Mouse (Mus musculus): Measurements from ENCODE around the gene Macrod1. TPM values are rescaled to one million over a fixed set of nuclear protein-coding genes. Genes with fewer than 3 reads are reported as not detected.

Gene Macrod1
- polyA plus RNA-seq, 1 experiment, result 22.2 TPM

GRCm38 (mm10) chr19:7108114-7108905 is 51.7 kb downstream of the Macrod1 start:
- no peak for TF ChIP-seq POLR2A (IDR thresholded peaks at IDR 0.05; ENCODE audit: extremely low read depth, insufficient read depth, low read length)
- TF ChIP-seq CTCF (IDR thresholded peaks at IDR 0.05; ENCODE audit: extremely low read depth, insufficient read depth, low read length), result peak; percentile 45
- H3K4me1 ChIP-seq (ENCODE audit: control insufficient read depth, insufficient read depth, low read length), result peaks cover 3% of the 10 kb centered on the region; the same call in 1 of the 2 replicates
- H3K4me3 ChIP-seq (ENCODE audit: insufficient read depth, low read length), result no peak overlapping the region
- H3K27ac ChIP-seq (ENCODE audit: insufficient read depth, low read length), result no peak overlapping the region

DNA sequence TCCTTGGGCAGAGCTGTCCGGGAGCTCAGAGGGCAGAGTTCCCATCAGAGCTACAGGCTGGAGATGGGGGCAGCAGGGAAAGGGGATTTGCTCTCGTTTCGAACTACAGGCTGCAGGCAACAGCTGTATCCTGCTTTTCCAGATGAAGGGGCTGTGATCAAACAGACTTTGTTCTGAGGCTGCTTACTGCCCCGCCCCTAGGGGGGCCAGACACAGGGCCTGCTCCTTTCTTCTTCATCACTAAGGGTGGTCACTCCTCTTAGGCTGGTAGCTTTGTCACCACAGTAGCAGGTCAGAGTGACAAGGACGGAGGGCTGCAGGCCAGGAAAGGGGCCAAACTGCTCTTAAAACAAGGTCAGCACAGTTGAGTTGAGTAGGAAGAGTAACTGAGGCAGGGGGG is 53.5 kb downstream of the Macrod1 start:
- no peak overlapping the region for H3K4me3 ChIP-seq (ENCODE audit: insufficient read depth, low read length)
- H3K27ac ChIP-seq (ENCODE audit: insufficient read depth, low read length), result no peak overlapping the region
- peaks cover 5% of the 10 kb centered on the region for H3K4me1 ChIP-seq (ENCODE audit: control insufficient read depth, insufficient read depth, low read length)
- TF ChIP-seq POLR2A (IDR thresholded peaks at IDR 0.05; ENCODE audit: extremely low read depth, insufficient read depth, low read length) (no peak), CTCF (IDR thresholded peaks at IDR 0.05; ENCODE audit: extremely low read depth, insufficient read depth, low read length) (no peak)

GRCm38 (mm10) chr19:7110875-7111274 is 54.3 kb downstream of the Macrod1 start:
- H3K27ac ChIP-seq (ENCODE audit: insufficient read depth, low read length), result no peak overlapping the region
- H3K4me3 ChIP-seq (ENCODE audit: insufficient read depth, low read length), result no peak overlapping the region
- H3K4me1 ChIP-seq (ENCODE audit: control insufficient read depth, insufficient read depth, low read length), result peaks cover 5% of the 10 kb centered on the region
- TF ChIP-seq CTCF (IDR thresholded peaks at IDR 0.05; ENCODE audit: extremely low read depth, insufficient read depth, low read length) (no peak), POLR2A (IDR thresholded peaks at IDR 0.05; ENCODE audit: extremely low read depth, insufficient read depth, low read length) (no peak)

DNA sequence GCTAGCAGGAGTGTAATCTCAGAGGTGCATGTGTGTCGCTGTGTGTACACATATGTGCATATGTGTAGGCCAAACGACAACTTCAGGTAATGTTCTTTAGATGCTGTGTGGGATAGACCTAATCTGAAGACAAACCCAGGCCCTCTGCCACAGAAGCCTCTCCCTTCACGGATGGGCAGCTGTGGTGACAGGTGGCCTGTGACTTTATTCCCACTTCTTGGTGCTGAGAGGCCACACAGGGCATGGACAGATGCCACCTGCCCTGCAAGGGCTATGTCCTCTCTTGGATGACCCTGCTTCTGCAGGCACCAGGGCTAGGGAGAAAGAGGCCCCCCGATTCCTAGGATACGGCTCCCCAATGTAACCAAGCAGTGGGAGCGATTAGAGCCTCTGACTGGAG is 54.7 kb downstream of the Macrod1 start:
- no peak overlapping the region for H3K4me3 ChIP-seq (ENCODE audit: insufficient read depth, low read length)
- no peak for TF ChIP-seq CTCF (IDR thresholded peaks at IDR 0.05; ENCODE audit: extremely low read depth, insufficient read depth, low read length)
- no peak for TF ChIP-seq POLR2A (IDR thresholded peaks at IDR 0.05; ENCODE audit: extremely low read depth, insufficient read depth, low read length)
- H3K4me1 ChIP-seq (ENCODE audit: control insufficient read depth, insufficient read depth, low read length), result peaks cover 5% of the 10 kb centered on the region
- H3K27ac ChIP-seq (ENCODE audit: insufficient read depth, low read length), result no peak overlapping the region

DNA sequence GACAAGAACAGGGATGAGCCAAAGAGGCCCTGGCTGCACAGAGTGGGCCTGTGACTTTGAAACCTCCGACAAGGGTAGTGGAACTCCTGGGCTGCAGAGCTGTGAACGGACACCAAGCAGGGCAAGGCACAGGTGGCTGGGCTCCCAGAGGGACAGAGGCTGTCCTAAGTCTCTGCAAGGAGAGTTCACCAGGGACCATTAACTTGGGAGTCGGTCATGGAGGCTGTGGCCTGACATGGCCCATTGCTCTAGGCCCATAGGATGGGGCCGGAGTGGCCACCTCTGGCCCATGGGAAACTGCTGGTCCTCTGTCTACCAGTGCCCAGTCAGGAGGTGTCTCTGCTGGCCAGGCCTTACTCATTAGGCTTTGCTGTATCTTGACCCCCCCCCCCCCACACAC is 55.1 kb downstream of the Macrod1 start:
- TF ChIP-seq CTCF (IDR thresholded peaks at IDR 0.05; ENCODE audit: extremely low read depth, insufficient read depth, low read length) (no peak), POLR2A (IDR thresholded peaks at IDR 0.05; ENCODE audit: extremely low read depth, insufficient read depth, low read length) (no peak)
- H3K27ac ChIP-seq (ENCODE audit: insufficient read depth, low read length), result no peak overlapping the region
- H3K4me3 ChIP-seq (ENCODE audit: insufficient read depth, low read length), result no peak overlapping the region
- H3K4me1 ChIP-seq (ENCODE audit: control insufficient read depth, insufficient read depth, low read length), result peaks cover 5% of the 10 kb centered on the region

DNA sequence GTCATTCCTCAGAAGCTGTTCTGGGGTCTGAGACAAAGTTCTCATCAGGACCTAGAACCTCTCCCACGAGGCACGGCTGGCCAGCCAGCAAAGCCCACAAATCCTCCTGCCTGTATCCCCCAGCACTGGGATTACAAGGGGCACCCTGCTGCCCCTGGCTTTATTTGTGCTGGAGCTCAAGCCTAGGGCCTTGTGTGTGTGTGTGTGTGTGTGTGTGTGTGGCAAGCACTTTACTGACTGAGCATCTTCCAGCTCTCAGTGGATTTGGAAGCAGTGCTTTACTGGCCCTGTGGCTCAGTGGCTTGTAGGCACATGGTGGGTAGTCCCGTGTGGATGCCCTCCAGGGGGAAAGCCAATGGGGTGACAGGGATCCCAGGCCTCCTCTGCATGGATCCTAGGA is 56.0 kb downstream of the Macrod1 start:
- TF ChIP-seq CTCF (IDR thresholded peaks at IDR 0.05; ENCODE audit: extremely low read depth, insufficient read depth, low read length) (no peak), POLR2A (IDR thresholded peaks at IDR 0.05; ENCODE audit: extremely low read depth, insufficient read depth, low read length) (no peak)
- Histone ChIP-seq H3K4me3 (ENCODE audit: insufficient read depth, low read length) (no peak overlapping the region), H3K27ac (ENCODE audit: insufficient read depth, low read length) (no peak overlapping the region), H3K4me1 (ENCODE audit: control insufficient read depth, insufficient read depth, low read length) (peaks cover 5% of the 10 kb centered on the region)

DNA sequence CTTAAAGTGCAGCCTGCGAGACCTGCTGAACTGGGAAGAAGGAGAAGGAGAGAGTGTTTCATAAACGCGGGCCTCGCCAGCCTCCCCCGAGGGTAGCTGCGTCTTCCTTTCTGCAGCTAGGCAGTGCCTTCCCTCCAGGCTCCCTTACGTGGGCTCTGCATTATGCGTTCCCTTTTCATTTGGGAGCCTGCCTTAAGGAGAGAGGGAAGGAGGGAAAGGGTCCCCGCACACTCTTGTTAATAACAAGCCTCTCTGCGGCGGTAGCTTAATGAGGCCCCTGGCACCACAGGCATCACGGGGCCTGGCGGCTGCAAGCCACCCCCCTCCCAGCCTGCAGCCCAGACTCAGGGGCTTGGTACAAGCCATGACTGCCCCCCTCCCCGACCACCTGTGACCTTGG is 57.0 kb downstream of the Macrod1 start:
- peaks cover 5% of the 10 kb centered on the region for H3K4me1 ChIP-seq (ENCODE audit: control insufficient read depth, insufficient read depth, low read length)
- no peak for TF ChIP-seq POLR2A (IDR thresholded peaks at IDR 0.05; ENCODE audit: extremely low read depth, insufficient read depth, low read length)
- no peak for TF ChIP-seq CTCF (IDR thresholded peaks at IDR 0.05; ENCODE audit: extremely low read depth, insufficient read depth, low read length)
- H3K27ac ChIP-seq (ENCODE audit: insufficient read depth, low read length), result 0 out of 2 replicates have a peak overlapping the region, but pooled peaks have one; percentile 28
- H3K4me3 ChIP-seq (ENCODE audit: insufficient read depth, low read length), result no peak overlapping the region

DNA sequence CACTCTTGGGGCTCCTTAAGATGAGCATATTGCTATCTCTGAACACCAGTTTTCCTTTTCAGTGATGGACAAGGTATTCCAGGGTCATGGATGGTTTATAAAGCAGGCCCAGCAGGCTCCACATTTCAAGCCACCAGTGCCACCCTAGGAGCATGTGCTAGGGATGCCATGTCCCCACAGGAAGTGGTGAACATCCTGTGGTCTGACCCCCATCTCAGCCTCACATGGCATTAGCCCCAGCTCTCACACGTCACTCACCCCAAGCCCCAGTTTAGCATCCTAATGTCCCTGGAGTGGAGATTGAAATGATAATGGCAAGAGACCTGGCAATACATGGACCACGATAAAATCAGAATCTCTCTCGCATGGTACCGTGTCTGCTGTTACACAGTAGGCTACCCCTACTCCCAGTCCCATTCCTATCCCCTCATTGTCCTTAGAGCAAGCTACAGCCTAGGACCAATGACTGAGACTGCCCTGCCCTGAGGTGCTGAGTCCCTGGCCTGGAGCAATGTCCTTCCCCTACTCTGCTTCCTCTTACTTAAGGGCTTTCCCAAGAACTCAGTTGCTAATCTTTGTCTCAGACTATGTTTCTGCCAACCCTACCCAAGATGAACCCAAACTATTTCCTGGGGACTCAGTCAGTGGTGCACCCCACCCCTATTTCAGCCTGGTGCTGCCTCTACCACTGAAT is 59.6 kb downstream of the Macrod1 start:
- Histone ChIP-seq H3K4me3 (ENCODE audit: insufficient read depth, low read length) (no peak overlapping the region), H3K4me1 (ENCODE audit: control insufficient read depth, insufficient read depth, low read length) (peaks cover 2% of the 10 kb centered on the region; the same call in 1 of the 2 replicates), H3K27ac (ENCODE audit: insufficient read depth, low read length) (no peak overlapping the region)
- TF ChIP-seq POLR2A (IDR thresholded peaks at IDR 0.05; ENCODE audit: extremely low read depth, insufficient read depth, low read length), result no peak
- TF ChIP-seq CTCF (IDR thresholded peaks at IDR 0.05; ENCODE audit: extremely low read depth, insufficient read depth, low read length), result no peak

DNA sequence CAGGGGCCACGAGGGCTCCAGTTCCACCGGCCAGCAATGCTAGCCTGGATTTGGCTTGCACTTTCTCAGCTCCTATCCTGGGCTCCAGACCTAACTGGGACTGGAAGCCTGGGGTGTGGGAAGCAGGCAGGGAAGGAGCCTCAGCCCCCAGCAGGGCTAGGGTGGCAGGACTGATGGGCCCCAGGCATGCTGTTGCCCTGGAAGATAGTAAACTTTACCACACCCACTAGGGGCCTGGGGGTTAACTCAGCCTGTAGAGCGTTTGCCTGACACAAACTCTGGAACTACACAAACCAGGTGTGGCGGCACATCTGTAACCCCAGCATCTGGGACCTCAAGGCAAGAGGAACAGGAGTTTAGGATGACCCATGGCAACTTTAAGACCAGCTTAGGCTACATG is 60.5 kb downstream of the Macrod1 start:
- Histone ChIP-seq H3K4me1 (ENCODE audit: control insufficient read depth, insufficient read depth, low read length) (peaks cover 2% of the 10 kb centered on the region; the same call in 1 of the 2 replicates), H3K27ac (ENCODE audit: insufficient read depth, low read length) (no peak overlapping the region), H3K4me3 (ENCODE audit: insufficient read depth, low read length) (no peak overlapping the region)
- TF ChIP-seq CTCF (IDR thresholded peaks at IDR 0.05; ENCODE audit: extremely low read depth, insufficient read depth, low read length) (no peak), POLR2A (IDR thresholded peaks at IDR 0.05; ENCODE audit: extremely low read depth, insufficient read depth, low read length) (no peak)
